Mouse (Mus musculus) c-Kit-positive CD71-positive TER-119-positive erythroid progenitor cells, embryonic 14.5 days (primary cell): Measurements from ENCODE around the gene Cand2.

ENCODE experiments used
- DNase-seq: peaks from one replicate; pipeline ENCODE4 v3.0.0-alpha.2; 2013; ENCODE audit warnings: low spot score

The Cand2 gene

DNA sequence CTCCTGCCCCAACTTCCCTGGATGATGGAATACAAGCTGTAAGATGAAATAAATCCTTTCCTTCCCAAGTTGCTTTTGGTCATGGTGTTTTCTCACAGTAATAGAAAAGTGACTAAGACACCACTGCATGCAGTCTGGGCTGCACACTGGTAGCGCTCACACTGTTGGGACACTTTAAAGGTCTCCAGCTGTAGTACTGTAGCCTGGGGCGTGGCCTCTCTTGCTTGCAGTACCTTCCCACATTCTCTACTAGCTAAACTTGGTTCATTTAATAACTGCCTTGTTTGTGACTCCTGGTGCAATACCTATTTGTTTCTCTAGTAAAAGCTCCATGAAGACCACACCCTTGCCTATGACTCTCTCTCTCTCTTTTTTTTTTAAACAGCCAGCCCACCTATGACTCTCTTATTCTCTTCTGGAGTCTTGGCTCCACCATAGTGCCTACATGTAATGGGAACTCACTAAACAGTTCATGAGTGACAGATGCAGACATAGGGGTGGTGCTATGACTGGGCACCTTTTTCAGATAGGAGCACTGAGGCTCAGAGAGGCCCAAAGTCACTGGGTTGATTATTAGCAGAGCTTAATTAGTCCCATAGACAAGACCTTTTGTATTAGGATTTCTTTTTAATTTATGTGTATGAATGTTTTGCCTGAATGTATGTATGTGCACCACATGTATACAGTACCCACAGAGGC, 58.0 kb downstream of the Cand2 start:
- no peak for DNase-seq

DNA sequence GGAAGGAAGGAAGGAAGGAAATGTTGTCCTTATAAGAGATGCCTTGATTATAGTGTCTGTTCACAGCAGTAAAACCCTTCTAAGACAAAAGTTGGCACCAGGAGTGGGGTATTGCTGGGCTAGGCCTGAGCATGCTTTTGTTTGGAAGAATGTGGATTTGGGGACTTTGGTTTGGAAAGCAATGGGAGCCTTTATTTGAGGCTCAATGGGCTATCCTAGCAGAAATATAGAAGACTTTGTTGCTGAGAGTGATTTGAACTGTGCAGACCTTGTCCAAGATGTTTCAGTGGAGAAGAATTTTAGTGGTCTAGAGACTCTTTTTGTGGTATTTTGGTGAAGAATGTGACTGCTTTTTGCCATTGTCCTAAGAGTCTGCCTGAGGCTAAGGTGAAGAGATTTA, 59.5 kb downstream of the Cand2 start:
- no peak for DNase-seq

DNA sequence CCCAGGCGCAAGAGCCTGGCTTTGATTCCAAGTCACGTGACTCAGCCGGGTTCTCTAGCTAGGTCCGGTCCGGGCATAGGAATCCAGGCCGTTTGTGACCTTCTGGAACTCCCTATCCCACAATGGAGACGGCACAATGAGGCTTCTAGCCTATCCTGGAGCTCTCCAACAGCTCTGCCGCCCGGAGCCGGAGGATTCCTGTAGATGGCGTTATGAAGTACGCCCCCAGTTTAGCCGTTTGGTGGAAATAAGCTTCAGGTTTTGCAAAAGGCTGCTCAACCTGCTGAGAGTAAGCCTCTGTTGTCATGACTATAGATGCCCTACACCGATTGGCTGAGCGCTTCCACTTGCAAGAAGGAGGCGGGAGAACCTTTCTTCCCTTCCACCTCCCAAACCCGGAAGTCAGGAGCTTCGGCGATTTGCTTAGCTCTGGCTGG, 63.8 kb downstream of the Cand2 start, which contains the start of gene Efcab12:
Gene Efcab12 (minus strand): TSS at position 252 of the 437 bp plus-strand sequence.
- peak; percentile 70 for DNase-seq

DNA sequence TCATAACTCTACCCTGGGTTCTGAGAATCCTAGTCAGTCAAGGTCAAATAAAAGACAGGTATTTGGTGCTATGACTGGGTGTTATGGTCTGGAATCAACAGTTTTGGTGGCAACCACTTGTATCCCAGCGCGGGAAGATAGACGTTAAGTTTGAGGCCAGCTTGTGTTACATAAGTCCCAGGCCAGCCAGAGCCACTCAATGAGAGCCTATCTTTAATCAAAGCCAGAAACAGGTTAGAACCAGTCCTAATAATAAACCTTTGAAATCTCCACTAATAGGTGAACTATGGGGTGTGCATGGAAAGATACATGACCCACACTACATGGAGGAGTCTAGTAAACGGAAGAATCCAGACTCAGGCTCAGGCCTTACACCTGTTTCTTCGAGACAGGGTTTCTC, 64.4 kb downstream of the Cand2 start:
- DNase-seq, result no peak

DNA sequence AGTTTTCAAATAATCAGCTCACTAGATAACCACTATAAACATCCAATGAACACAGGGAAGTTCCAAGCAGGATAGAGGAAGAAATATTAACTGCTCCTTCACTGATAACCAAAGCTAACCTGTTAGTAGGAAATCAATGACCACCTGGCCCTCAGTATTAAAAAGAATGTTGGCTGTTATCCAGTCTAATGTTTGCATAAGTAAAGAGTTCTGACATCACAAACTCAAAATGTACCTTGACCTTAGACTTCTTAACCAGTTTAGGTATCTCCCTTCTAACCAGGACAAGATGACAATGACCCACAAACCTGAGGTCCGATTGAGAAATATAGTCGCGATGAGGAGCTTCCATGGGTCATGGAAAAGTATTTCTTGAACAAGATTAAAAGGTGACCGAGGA, 70.7 kb downstream of the Cand2 start:
- no peak for DNase-seq

DNA sequence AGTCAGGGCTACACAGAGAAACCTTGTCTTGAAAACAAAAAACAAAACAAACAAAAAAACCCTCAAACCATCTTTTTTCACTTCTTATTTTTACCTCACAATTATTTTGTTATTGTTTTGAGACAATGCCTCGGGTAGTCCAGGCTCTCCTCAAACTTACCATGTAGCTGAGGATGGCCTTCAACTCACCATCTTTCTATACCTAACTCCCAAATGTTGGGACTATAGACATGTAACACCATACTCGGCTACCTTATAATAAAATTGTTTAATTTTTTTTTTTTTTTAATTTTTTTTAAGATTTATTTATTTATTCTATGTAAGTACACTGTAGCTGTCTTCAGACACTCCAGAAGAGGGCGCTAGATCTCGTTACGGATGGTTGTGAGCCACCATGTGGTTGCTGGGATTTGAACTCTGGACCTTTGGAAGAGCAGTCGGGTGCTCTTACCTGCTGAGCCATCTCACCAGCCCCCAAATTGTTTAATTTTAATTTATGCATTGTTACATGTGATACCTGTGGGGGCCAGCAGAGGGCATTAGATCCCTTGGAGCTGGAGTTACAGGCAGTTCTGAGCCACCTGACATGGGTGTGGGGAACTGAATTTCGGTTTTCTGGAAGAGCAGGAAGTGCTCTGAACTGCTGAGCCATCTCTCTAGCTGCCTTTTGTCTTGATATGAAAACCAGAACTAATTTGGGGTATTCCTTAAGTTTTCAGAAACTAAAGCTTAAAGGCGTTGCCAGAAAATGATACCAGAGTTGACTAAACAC, 72.5 kb downstream of the Cand2 start:
- peak; percentile 56 for DNase-seq

DNA sequence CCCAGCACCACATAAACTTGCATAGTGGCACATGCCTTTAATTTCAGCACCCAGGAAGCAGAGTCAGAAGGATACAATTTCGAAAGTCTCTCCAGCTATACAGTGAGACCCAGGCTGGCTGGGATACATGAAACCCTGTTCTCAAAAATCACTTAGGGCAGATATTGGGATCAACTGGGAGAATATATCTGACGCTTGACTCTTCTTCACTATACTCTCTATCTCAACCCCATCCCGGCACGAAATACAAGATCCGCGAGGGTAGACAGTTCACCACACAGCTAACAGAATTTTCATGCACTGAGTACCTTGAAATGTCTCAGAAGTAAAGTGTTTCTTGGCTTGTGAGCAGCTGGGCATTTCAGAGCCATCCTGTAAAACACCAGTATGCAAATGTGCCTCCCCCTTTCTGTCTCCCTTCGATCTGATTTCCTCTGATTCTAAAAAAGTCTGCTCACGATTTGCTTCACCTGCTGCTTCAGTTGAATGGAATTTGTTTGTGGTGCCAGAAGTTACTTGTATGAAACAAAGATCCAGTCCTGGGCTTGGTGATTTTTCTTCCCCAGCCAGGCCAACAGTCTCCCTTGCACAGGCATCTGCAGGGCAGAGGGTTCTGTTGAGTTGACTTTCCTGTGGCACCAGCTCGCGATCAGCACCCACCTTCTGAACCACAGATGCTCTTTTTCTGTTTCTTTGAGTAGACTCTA, 74.4 kb downstream of the Cand2 start:
- no peak for DNase-seq

DNA sequence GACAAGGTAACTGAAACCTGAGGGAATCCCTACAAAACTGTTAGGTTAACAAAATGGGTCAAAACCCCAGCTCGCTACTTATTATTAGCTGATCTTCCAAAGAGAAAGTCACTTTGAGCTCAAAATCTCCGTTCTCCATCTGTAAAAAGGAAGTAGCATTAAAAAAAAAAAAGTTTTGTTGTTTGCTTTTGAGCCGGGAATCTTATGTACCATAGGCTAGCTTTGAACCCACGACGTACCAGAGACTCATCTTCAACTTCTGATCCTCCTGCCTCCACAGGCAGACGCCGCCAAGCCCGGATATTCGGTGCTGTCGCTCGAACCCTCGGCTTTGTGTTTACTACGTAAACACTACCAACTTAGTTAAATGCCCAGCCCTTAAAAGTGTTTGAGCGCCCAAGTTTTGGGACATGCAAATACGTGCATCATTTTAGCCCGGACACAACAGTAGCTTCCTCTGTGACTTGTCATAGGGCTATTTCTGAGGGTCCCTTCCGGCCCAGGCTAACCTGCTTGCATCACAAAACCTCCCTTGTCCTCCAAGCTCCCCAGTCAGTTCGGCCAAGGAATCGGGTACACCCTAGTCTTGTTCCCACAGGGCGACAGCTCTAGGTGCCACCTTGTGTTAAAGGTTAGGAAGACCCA, 78.2 kb downstream of the Cand2 start:
- no peak for DNase-seq

DNA sequence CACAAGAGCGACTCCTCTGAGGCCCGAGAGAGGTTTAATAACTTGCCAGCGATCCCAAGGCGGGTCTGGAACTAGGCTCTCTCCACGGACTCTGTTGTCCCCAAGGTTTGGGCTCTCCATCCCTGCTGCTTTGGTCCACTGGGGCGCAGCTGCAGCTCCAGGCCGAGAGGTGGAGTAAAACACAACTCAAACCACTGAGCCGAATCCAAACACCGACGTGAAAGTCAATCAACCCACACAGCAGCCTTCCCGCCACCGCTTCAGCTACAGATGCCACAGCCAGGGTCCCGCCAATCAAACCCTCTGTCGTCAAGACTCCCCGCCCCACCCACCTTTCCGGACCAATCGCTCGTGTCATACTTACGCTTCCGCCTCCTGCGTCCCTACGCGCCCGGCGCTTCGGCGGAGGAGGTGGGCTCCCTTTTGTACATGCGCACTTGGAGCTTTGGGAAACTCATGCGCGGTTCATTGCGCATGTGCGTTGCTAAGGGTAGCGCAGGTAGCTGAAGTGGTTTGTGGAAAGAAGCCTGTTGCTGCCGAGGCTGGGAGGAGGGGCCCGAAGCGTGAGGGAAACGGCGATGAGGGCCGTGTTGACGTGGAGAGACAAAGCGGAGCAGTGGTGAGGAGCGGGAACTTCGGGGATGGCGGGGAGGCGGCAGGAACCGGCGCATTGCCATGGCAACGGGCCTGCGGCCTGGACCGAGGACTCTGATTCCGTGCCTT, 78.9 kb downstream of the Cand2 start, which contains the start of the genes Mbd4 and Ift122:
Gene Mbd4 (minus strand): TSS at position 281 of the 723 bp plus-strand sequence.
Gene Ift122 (plus strand): TSS at position 380 of the 723 bp plus-strand sequence.
- DNase-seq, result peak; percentile 99

DNA sequence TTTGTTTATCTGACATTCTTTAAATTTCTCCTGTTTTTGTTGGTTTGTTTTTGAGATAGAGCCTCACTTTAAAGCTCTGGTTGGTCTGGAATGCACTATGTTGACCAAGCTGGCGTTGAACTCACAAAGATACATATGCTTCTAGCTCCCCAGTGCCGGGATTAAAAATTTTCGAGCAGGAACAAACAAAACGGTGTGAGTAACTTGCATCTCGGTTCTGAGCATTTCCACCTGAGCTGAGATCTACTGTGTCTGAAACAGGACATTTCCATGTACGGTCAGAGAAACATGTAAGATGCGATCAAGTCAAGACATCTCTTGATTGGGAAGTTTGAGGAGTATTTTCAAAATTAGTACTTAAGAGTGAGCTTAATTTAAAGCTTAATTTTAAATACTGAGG, 79.6 kb downstream of the Cand2 start:
- DNase-seq, result no peak

DNA sequence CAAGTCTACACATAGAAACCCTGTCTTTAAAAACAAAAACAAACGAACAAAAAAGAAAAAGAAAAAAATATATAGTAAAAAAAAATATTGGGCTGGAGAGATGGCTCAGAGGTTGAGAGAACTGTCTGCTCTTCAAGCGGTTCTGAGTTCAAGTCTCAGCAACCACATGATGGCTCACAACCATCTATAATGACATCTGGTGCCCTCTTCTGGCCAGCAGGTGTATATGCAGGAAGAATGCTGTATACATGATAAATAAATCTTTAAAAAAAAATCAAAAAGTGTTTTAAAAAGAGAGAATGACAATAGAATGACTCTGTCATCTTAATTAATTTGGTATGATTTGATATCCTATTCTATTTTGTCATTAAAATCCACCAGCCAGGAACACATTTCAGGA, 80.1 kb downstream of the Cand2 start:
- DNase-seq, result no peak
